Mouse (Mus musculus): ENCODE measurements around the gene Tmem182. TPM values are rescaled to one million over a fixed set of nuclear protein-coding genes. Genes with fewer than 3 reads are reported as not detected.
A peak's percentile ranks its signal among the peaks of the same experiment; 100 is the strongest.

The Tmem182 gene
- total RNA-seq (2017), result not detected in 2 replicates

- ATAC-seq (replicated peaks; ENCODE audit: low read depth, poor library complexity, severe bottlenecking), result no peak
Observed at GRCm38 (mm10) chr1:40805351-40805750, at the start of gene Tmem182. Gene Tmem182 (plus strand): TSS chr1:40805601.

GRCm38 (mm10) chr1:40759751-40760445 lies 45.5 kb upstream of the Tmem182 start:
- no peak for ATAC-seq (replicated peaks; ENCODE audit: low read depth, poor library complexity, severe bottlenecking)

- no peak for ATAC-seq (replicated peaks; ENCODE audit: low read depth, poor library complexity, severe bottlenecking)
Observed at GRCm38 (mm10) chr1:40764042-40764441, 41.4 kb upstream of the Tmem182 start.

GRCm38 (mm10) chr1:40764701-40765275 lies 40.6 kb upstream of the Tmem182 start:
- ATAC-seq (replicated peaks; ENCODE audit: low read depth, poor library complexity, severe bottlenecking), result no peak

GRCm38 (mm10) chr1:40765521-40765920 lies 39.9 kb upstream of the Tmem182 start:
- no peak for ATAC-seq (replicated peaks; ENCODE audit: low read depth, poor library complexity, severe bottlenecking)

- ATAC-seq (replicated peaks; ENCODE audit: low read depth, poor library complexity, severe bottlenecking), result no peak
Observed at GRCm38 (mm10) chr1:40767588-40767987, 37.8 kb upstream of the Tmem182 start.

- ATAC-seq (replicated peaks; ENCODE audit: low read depth, poor library complexity, severe bottlenecking), result peak; percentile 92
Observed at GRCm38 (mm10) chr1:40768606-40769005, 36.8 kb upstream of the Tmem182 start.

GRCm38 (mm10) chr1:40769331-40769894 lies 36.0 kb upstream of the Tmem182 start:
- no peak for ATAC-seq (replicated peaks; ENCODE audit: low read depth, poor library complexity, severe bottlenecking)

GRCm38 (mm10) chr1:40771196-40771970 lies 34.0 kb upstream of the Tmem182 start:
- 0 out of 2 replicates have a peak, but pooled peaks have one; percentile 18 for ATAC-seq (replicated peaks; ENCODE audit: low read depth, poor library complexity, severe bottlenecking)

- ATAC-seq (replicated peaks; ENCODE audit: low read depth, poor library complexity, severe bottlenecking), result no peak
Observed at GRCm38 (mm10) chr1:40773234-40773633, 32.2 kb upstream of the Tmem182 start.

- ATAC-seq (replicated peaks; ENCODE audit: low read depth, poor library complexity, severe bottlenecking), result no peak
Observed at GRCm38 (mm10) chr1:40774040-40774439, 31.4 kb upstream of the Tmem182 start.

- ATAC-seq (replicated peaks; ENCODE audit: low read depth, poor library complexity, severe bottlenecking), result no peak
Observed at GRCm38 (mm10) chr1:40776102-40776501, 29.3 kb upstream of the Tmem182 start.

- no peak for ATAC-seq (replicated peaks; ENCODE audit: low read depth, poor library complexity, severe bottlenecking)
Observed at GRCm38 (mm10) chr1:40776763-40777162, 28.6 kb upstream of the Tmem182 start.

GRCm38 (mm10) chr1:40783450-40783849 lies 22.0 kb upstream of the Tmem182 start:
- ATAC-seq (replicated peaks; ENCODE audit: low read depth, poor library complexity, severe bottlenecking), result no peak

- no peak for ATAC-seq (replicated peaks; ENCODE audit: low read depth, poor library complexity, severe bottlenecking)
Observed at GRCm38 (mm10) chr1:40784306-40784705, 21.1 kb upstream of the Tmem182 start.

- ATAC-seq (replicated peaks; ENCODE audit: low read depth, poor library complexity, severe bottlenecking), result no peak
Observed at GRCm38 (mm10) chr1:40785876-40786445, 19.4 kb upstream of the Tmem182 start.

GRCm38 (mm10) chr1:40788956-40789355 lies 16.4 kb upstream of the Tmem182 start:
- ATAC-seq (replicated peaks; ENCODE audit: low read depth, poor library complexity, severe bottlenecking), result no peak

GRCm38 (mm10) chr1:40789666-40790233 lies 15.7 kb upstream of the Tmem182 start:
- ATAC-seq (replicated peaks; ENCODE audit: low read depth, poor library complexity, severe bottlenecking), result peak; percentile 15; the same call in 1 of the 2 replicates

- ATAC-seq (replicated peaks; ENCODE audit: low read depth, poor library complexity, severe bottlenecking), result peak; percentile 92
Observed at GRCm38 (mm10) chr1:40790324-40791141, 14.9 kb upstream of the Tmem182 start, which contains the start of gene Mfsd9. Gene Mfsd9 (minus strand): TSS chr1:40790687.

All from common myeloid progenitor, adult 5-6 weeks (primary cell).